Mouse (Mus musculus): ENCODE measurements around the gene St5. TPM values are rescaled to one million over a fixed set of nuclear protein-coding genes. Genes with fewer than 3 reads are reported as not detected.

The St5 gene
- polyA plus RNA-seq, 1 experiment from 2014 or later: 19.7 TPM

- H3K9ac ChIP-seq: no peak overlapping the region
- no peaks in the 10 kb centered on the region for H3K36me3 ChIP-seq (replicated peaks)
- no peaks in the 10 kb centered on the region for H3K27me3 ChIP-seq (replicated peaks)
- H3K9me3 ChIP-seq: no peaks in the 10 kb centered on the region
- peaks cover 5% of the 10 kb centered on the region; the same call in 1 of the 2 replicates for H3K4me1 ChIP-seq
- no peak overlapping the region for H3K4me2 ChIP-seq
- no peak overlapping the region for H3K27ac ChIP-seq
- H3K4me3 ChIP-seq: no peak overlapping the region
- no peak for ATAC-seq (replicated peaks)
- 92% methylated on average over 10 of the region's 10 CpGs for WGBS
These were observed 161.6 kb downstream of the St5 start for GRCm38 (mm10) chr7:109541609-109542363.

- Histone ChIP-seq H3K4me1 (peaks cover 7% of the 10 kb centered on the region; the same call in 1 of the 2 replicates), H3K9ac (no peak overlapping the region), H3K27me3 (replicated peaks) (no peaks in the 10 kb centered on the region), H3K4me2 (no peak overlapping the region), H3K9me3 (no peaks in the 10 kb centered on the region), H3K4me3 (no peak overlapping the region), H3K27ac (no peak overlapping the region), H3K36me3 (replicated peaks) (no peaks in the 10 kb centered on the region)
- no peak for ATAC-seq (replicated peaks)
These were observed 162.5 kb downstream of the St5 start for GRCm38 (mm10) chr7:109540902-109541301.

GRCm38 (mm10) chr7:109536451-109536946 is 166.9 kb downstream of the St5 start:
- H3K36me3 ChIP-seq (replicated peaks): no peaks in the 10 kb centered on the region
- no peak overlapping the region for H3K4me2 ChIP-seq
- H3K9ac ChIP-seq: no peak overlapping the region
- H3K27ac ChIP-seq: peak overlapping the region; percentile 31; the same call in 1 of the 2 replicates
- H3K27me3 ChIP-seq (replicated peaks): no peaks in the 10 kb centered on the region
- H3K4me3 ChIP-seq: no peak overlapping the region
- peaks cover 5% of the 10 kb centered on the region; the same call in 1 of the 2 replicates for H3K4me1 ChIP-seq
- H3K9me3 ChIP-seq: no peaks in the 10 kb centered on the region
- WGBS: 38% methylated on average over 4 of the region's 4 CpGs
- peak; percentile 86 for ATAC-seq (replicated peaks)

GRCm38 (mm10) chr7:109534921-109535320 is 168.5 kb downstream of the St5 start:
- Histone ChIP-seq H3K9ac (no peak overlapping the region), H3K9me3 (no peaks in the 10 kb centered on the region), H3K4me3 (no peak overlapping the region), H3K4me1 (peaks cover 5% of the 10 kb centered on the region; the same call in 1 of the 2 replicates), H3K36me3 (replicated peaks) (no peaks in the 10 kb centered on the region), H3K27me3 (replicated peaks) (no peaks in the 10 kb centered on the region), H3K4me2 (no peak overlapping the region), H3K27ac (no peak overlapping the region)
- 95% methylated on average over 3 of the region's 3 CpGs for WGBS
- ATAC-seq (replicated peaks): no peak

- Histone ChIP-seq H3K9me3 (no peaks in the 10 kb centered on the region), H3K9ac (no peak overlapping the region), H3K36me3 (replicated peaks) (no peaks in the 10 kb centered on the region), H3K4me2 (no peak overlapping the region), H3K4me1 (peaks cover 5% of the 10 kb centered on the region; the same call in 1 of the 2 replicates), H3K27me3 (replicated peaks) (no peaks in the 10 kb centered on the region), H3K4me3 (no peak overlapping the region), H3K27ac (no peak overlapping the region)
- ATAC-seq (replicated peaks): no peak
- 89% methylated on average over 4 of the region's 4 CpGs for WGBS
These were observed 169.5 kb downstream of the St5 start for GRCm38 (mm10) chr7:109533888-109534287.

- Histone ChIP-seq H3K4me3 (no peak overlapping the region), H3K36me3 (replicated peaks) (no peaks in the 10 kb centered on the region), H3K27me3 (replicated peaks) (no peaks in the 10 kb centered on the region), H3K9me3 (no peaks in the 10 kb centered on the region), H3K4me2 (no peak overlapping the region), H3K9ac (no peak overlapping the region), H3K27ac (no peak overlapping the region), H3K4me1 (peaks cover 5% of the 10 kb centered on the region; the same call in 1 of the 2 replicates)
- 90% methylated on average over 4 of the region's 4 CpGs for WGBS
- no peak for ATAC-seq (replicated peaks)
These were observed 170.3 kb downstream of the St5 start for GRCm38 (mm10) chr7:109533129-109533528.

GRCm38 (mm10) chr7:109532691-109533090 is 170.7 kb downstream of the St5 start:
- no peak overlapping the region for H3K9ac ChIP-seq
- no peaks in the 10 kb centered on the region for H3K27me3 ChIP-seq (replicated peaks)
- WGBS: 86% methylated on average over 3 of the region's 3 CpGs
- no peaks in the 10 kb centered on the region for H3K9me3 ChIP-seq
- no peak for ATAC-seq (replicated peaks)
- peaks cover 5% of the 10 kb centered on the region; the same call in 1 of the 2 replicates for H3K4me1 ChIP-seq
- no peak overlapping the region for H3K4me3 ChIP-seq
- no peak overlapping the region for H3K4me2 ChIP-seq
- no peak overlapping the region for H3K27ac ChIP-seq
- H3K36me3 ChIP-seq (replicated peaks): no peaks in the 10 kb centered on the region

GRCm38 (mm10) chr7:109531501-109531900 is 171.9 kb downstream of the St5 start:
- no peaks in the 10 kb centered on the region for H3K4me1 ChIP-seq
- H3K9ac ChIP-seq: no peak overlapping the region
- no peak overlapping the region for H3K4me2 ChIP-seq
- 93% methylated on average over 5 of the region's 5 CpGs for WGBS
- H3K4me3 ChIP-seq: no peak overlapping the region
- no peaks in the 10 kb centered on the region for H3K36me3 ChIP-seq (replicated peaks)
- H3K27me3 ChIP-seq (replicated peaks): no peaks in the 10 kb centered on the region
- H3K9me3 ChIP-seq: no peaks in the 10 kb centered on the region
- no peak for ATAC-seq (replicated peaks)
- no peak overlapping the region for H3K27ac ChIP-seq

- H3K4me3 ChIP-seq: no peak overlapping the region
- peaks cover 4% of the 10 kb centered on the region; the same call in 1 of the 2 replicates for H3K36me3 ChIP-seq (replicated peaks)
- no peaks in the 10 kb centered on the region for H3K4me1 ChIP-seq
- no peak overlapping the region for H3K27ac ChIP-seq
- no peak overlapping the region for H3K4me2 ChIP-seq
- no peaks in the 10 kb centered on the region for H3K27me3 ChIP-seq (replicated peaks)
- 80% methylated on average over 2 of the region's 2 CpGs for WGBS
- no peak overlapping the region for H3K9ac ChIP-seq
- no peaks in the 10 kb centered on the region for H3K9me3 ChIP-seq
- ATAC-seq (replicated peaks): no peak
These were observed 173.7 kb downstream of the St5 start for GRCm38 (mm10) chr7:109529741-109530140.

GRCm38 (mm10) chr7:109528356-109528755 is 175.0 kb downstream of the St5 start:
- no peaks in the 10 kb centered on the region for H3K27me3 ChIP-seq (replicated peaks)
- no peak overlapping the region for H3K9ac ChIP-seq
- no peak overlapping the region for H3K27ac ChIP-seq
- peak; percentile 79 for ATAC-seq (replicated peaks)
- no peaks in the 10 kb centered on the region for H3K9me3 ChIP-seq
- WGBS: 15% methylated on average over 3 of the region's 3 CpGs
- no peak overlapping the region for H3K4me2 ChIP-seq
- H3K4me3 ChIP-seq: no peak overlapping the region
- H3K36me3 ChIP-seq (replicated peaks): peaks cover 10% of the 10 kb centered on the region; the same call in 1 of the 2 replicates
- H3K4me1 ChIP-seq: no peaks in the 10 kb centered on the region

DNA sequence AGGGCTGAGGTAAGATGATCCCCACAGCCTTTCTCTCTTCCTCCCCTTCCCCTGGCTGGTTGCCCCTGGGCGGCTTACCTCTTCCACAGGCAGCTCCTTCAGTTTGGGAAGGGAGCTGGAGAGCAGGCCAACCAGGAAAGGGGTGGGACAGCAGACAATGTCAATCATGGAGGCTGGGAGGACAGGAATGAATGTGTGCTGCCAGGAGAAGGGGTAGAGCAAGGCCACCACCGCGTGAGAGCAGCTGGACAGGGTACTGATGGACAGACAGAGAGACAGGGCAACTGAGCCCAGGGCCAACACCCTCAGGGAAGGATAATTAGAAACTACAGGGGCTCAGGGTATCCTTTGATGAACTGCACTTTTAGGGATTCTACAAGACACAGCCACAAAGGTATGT is 175.9 kb downstream of the St5 start:
- WGBS: 78% methylated on average over 3 of the region's 3 CpGs
- Histone ChIP-seq H3K4me3 (no peak overlapping the region), H3K4me2 (no peak overlapping the region), H3K36me3 (replicated peaks) (peaks cover 16% of the 10 kb centered on the region; the same call in 1 of the 2 replicates), H3K9me3 (no peaks in the 10 kb centered on the region), H3K27ac (no peak overlapping the region), H3K4me1 (no peaks in the 10 kb centered on the region), H3K9ac (no peak overlapping the region), H3K27me3 (replicated peaks) (no peaks in the 10 kb centered on the region)
- no peak for ATAC-seq (replicated peaks)

DNA sequence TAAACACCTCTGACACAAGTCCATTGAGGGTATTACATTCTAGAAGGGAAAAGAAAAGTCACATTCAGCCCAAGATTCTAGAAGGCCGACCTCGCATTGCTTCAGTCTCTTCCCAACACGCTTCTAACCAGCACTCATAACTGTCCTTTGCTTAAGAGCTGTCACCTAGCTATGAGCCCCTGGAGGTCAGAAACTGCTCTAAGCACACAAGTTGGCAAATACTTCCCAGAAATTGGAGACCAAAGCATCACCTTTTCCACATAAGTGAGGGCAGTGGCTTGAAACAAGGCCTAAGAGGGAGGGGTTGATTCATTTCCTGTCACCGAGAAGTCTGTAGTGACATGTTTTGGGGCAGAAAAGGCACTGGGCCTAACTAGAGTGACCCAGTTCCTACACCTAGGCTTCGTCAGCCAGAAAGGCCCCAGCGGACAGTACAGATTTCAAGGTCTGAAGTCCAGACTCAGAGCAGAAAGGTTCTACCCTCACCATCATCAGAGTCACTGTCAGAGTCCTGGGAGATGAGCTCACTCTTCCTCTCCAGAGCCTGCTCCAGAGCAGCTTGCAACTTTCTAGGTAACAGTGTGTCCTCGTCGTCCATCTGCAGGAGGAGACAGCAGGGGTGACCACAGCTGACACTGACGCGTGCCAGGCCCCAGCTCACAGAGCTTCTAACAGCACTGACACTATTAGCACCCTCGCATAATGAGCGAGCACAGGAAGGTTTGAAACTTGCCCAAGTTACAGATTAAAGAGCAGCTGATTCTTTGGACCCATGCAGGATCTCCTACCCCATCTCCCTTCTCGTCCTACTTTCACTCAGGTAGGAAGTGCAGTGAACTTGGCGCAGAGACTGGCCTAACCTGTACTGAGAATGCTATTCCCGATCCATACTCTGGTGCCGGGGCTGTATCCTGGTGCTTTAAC is 177.4 kb downstream of the St5 start:
- Histone ChIP-seq H3K4me1 (peaks cover 3% of the 10 kb centered on the region; the same call in 1 of the 2 replicates), H3K9me3 (no peaks in the 10 kb centered on the region), H3K4me2 (no peak overlapping the region), H3K27ac (no peak overlapping the region), H3K9ac (no peak overlapping the region), H3K27me3 (replicated peaks) (no peaks in the 10 kb centered on the region), H3K36me3 (replicated peaks) (peaks cover 30% of the 10 kb centered on the region; the same call in 1 of the 2 replicates), H3K4me3 (no peak overlapping the region)
- 79% methylated on average over 16 of the region's 16 CpGs for WGBS
- ATAC-seq (replicated peaks): no peak
